Mouse (Mus musculus): ENCODE data around the gene Wfdc18. TPM values are rescaled to one million over a fixed set of nuclear protein-coding genes. Genes with fewer than 3 reads are reported as not detected.

Wfdc18 gene
- total and polyA plus RNA-seq, 3 experiments = not detected

GRCm38 (mm10) chr11:83740443-83740991 is 31.7 kb downstream of the Wfdc18 start:
- H3K27me3 ChIP-seq (replicated peaks) = peaks cover 19% of the 10 kb centered on the region

GRCm38 (mm10) chr11:83741841-83742240 is 33.0 kb downstream of the Wfdc18 start:
- TF ChIP-seq NRF1 (IDR thresholded peaks at IDR 0.05; ENCODE audit: low read depth, low read length) = no peak
- TF ChIP-seq ZMIZ1 (IDR thresholded peaks at IDR 0.05; ENCODE audit: low read depth, low read length) = no peak
- TF ChIP-seq IRF4 (IDR thresholded peaks at IDR 0.05; ENCODE audit: low read depth, low read length) = no peak
- TF ChIP-seq CHD2 (IDR thresholded peaks at IDR 0.05; ENCODE audit: low read length) = no peak
- TF ChIP-seq TBP (conservative IDR thresholded peaks at IDR 0.05; ENCODE audit: low read depth, low read length) = no peak
- no peak for TF ChIP-seq MAZ (IDR thresholded peaks at IDR 0.05; ENCODE audit: low read depth, low read length)
- TF ChIP-seq BHLHE40 (IDR thresholded peaks at IDR 0.05; ENCODE audit: low read depth, low read length) = no peak
- TF ChIP-seq MEF2A (IDR thresholded peaks at IDR 0.05; ENCODE audit: borderline replicate concordance, low read depth, low read length) = no peak
- TF ChIP-seq JUN (IDR thresholded peaks at IDR 0.05; ENCODE audit: insufficient read depth, low read depth, low read length) = no peak
- TF ChIP-seq CTCF (conservative IDR thresholded peaks at IDR 0.05 in 1 of 2, IDR thresholded peaks at IDR 0.05 in 1 of 2; ENCODE audit: low read depth in 2 of 2, low read length in 2 of 2) = no peak
- no peak for TF ChIP-seq GABPA (IDR thresholded peaks at IDR 0.05; ENCODE audit: insufficient replicate concordance, low read depth, low read length)
- TF ChIP-seq SIN3A (IDR thresholded peaks at IDR 0.05; ENCODE audit: low read length) = no peak
- no peak for TF ChIP-seq UBTF (IDR thresholded peaks at IDR 0.05; ENCODE audit: low read depth, low read length)
- TF ChIP-seq MXI1 (IDR thresholded peaks at IDR 0.05; ENCODE audit: low read depth, low read length) = no peak
- TF ChIP-seq ETS1 (conservative IDR thresholded peaks at IDR 0.05; ENCODE audit: low read depth, low read length) = no peak
- TF ChIP-seq JUND (conservative IDR thresholded peaks at IDR 0.05; ENCODE audit: low read depth, low read length) = no peak
- no peak for TF ChIP-seq E2F4 (IDR thresholded peaks at IDR 0.05; ENCODE audit: insufficient replicate concordance, low read depth, low read length)
- no peak for TF ChIP-seq EP300 (IDR thresholded peaks at IDR 0.05; ENCODE audit: low read length)
- TF ChIP-seq USF1 (IDR thresholded peaks at IDR 0.05; ENCODE audit: low read depth, low read length) = no peak
- TF ChIP-seq ZKSCAN1 (IDR thresholded peaks at IDR 0.05; ENCODE audit: borderline replicate concordance, low read depth, low read length) = no peak
- no peaks in the 10 kb centered on the region for H3K36me3 ChIP-seq (replicated peaks in 1 of 2; ENCODE audit: control insufficient read depth in 1 of 2, insufficient read depth in 1 of 2, low read length in 1 of 2)
- no peaks in the 10 kb centered on the region for H3K9me3 ChIP-seq (replicated peaks; ENCODE audit: low read length)
- H3K4me1 ChIP-seq (ENCODE audit: control insufficient read depth in 1 of 2, insufficient read depth in 2 of 2) = peaks cover 43 to 75% of the 10 kb centered on the region in 2 experiments
- no peaks in the 10 kb centered on the region for H3K79me2 ChIP-seq (replicated peaks; ENCODE audit: control insufficient read depth, extremely low read depth, insufficient read depth, poor library complexity, severe bottlenecking)
- no peak for DNase-seq (ENCODE audit: extremely low read depth)
- H3K4me3 ChIP-seq (replicated peaks in 1 of 3; ENCODE audit: low read depth in 2 of 3, low read length in 2 of 3, poor library complexity in 1 of 3) = no peak overlapping the region
- H3K27ac ChIP-seq (ENCODE audit: insufficient read depth, low read depth) = no peak overlapping the region
- H3K4me2 ChIP-seq (ENCODE audit: insufficient read depth, low read depth, poor library complexity, severe bottlenecking) = no peak overlapping the region
- H3K9ac ChIP-seq (ENCODE audit: insufficient read depth, low read depth) = no peak overlapping the region
- dilution Hi-C loops (cut with MboI; ENCODE audit: extremely low pct_ligation_motif_present, extremely low pct_unique_long_range_greater_than_20kb, low sequenced_read_pairs) (no loop called here), in situ Hi-C loops (cut with MboI; ENCODE audit: low pct_ligation_motif_present, low pct_unique_long_range_greater_than_20kb, low sequenced_read_pairs) (loop anchor here (10.0 kb wide), 1 partner anchor 177 kb away; no protein-coding TSS in a partner anchor)
- peaks cover 19% of the 10 kb centered on the region for H3K27me3 ChIP-seq (replicated peaks)

More at GRCm38 (mm10) chr11:83740443-83740991, 31.7 kb downstream of the Wfdc18 start:
- H3K9me3 ChIP-seq (replicated peaks; ENCODE audit: low read length) = no peaks in the 10 kb centered on the region
- H3K36me3 ChIP-seq (replicated peaks in 1 of 2; ENCODE audit: control insufficient read depth in 1 of 2, insufficient read depth in 1 of 2, low read length in 1 of 2) = no peaks in the 10 kb centered on the region
- DNase-seq (ENCODE audit: extremely low read depth) = no peak
- no peak overlapping the region for H3K27ac ChIP-seq (ENCODE audit: insufficient read depth, low read depth)
- H3K4me2 ChIP-seq (ENCODE audit: insufficient read depth, low read depth, poor library complexity, severe bottlenecking) = no peak overlapping the region
- no peak overlapping the region for H3K9ac ChIP-seq (ENCODE audit: insufficient read depth, low read depth)
- TF ChIP-seq PAX5 (IDR thresholded peaks at IDR 0.05; ENCODE audit: low read length) = no peak
- no peak for TF ChIP-seq GABPA (IDR thresholded peaks at IDR 0.05; ENCODE audit: insufficient replicate concordance, low read depth, low read length)
- no peak for TF ChIP-seq MAFK (IDR thresholded peaks at IDR 0.05; ENCODE audit: insufficient replicate concordance, low read length)
- no peak for TF ChIP-seq NELFE (IDR thresholded peaks at IDR 0.05; ENCODE audit: low read depth, low read length)
- TF ChIP-seq POLR2A (IDR thresholded peaks at IDR 0.05; ENCODE audit: low read depth, low read length) = no peak
- no peak for TF ChIP-seq NRF1 (IDR thresholded peaks at IDR 0.05; ENCODE audit: low read depth, low read length)
- TF ChIP-seq JUND (conservative IDR thresholded peaks at IDR 0.05; ENCODE audit: low read depth, low read length) = no peak
- no peaks in the 10 kb centered on the region for H3K79me2 ChIP-seq (replicated peaks; ENCODE audit: control insufficient read depth, extremely low read depth, insufficient read depth, poor library complexity, severe bottlenecking)
- in situ Hi-C loops (cut with MboI; ENCODE audit: low pct_ligation_motif_present, low pct_unique_long_range_greater_than_20kb, low sequenced_read_pairs) = loop anchor here (10.0 kb wide), 1 partner anchor 176 kb away; no protein-coding TSS in a partner anchor
- no peak overlapping the region for H3K4me3 ChIP-seq (replicated peaks in 1 of 3; ENCODE audit: low read depth in 2 of 3, low read length in 2 of 3, poor library complexity in 1 of 3)
- H3K4me1 ChIP-seq (ENCODE audit: control insufficient read depth in 1 of 2, insufficient read depth in 2 of 2) = peaks cover 42 to 75% of the 10 kb centered on the region in 2 experiments
- dilution Hi-C loops (cut with MboI; ENCODE audit: extremely low pct_ligation_motif_present, extremely low pct_unique_long_range_greater_than_20kb, low sequenced_read_pairs) = no loop called here

Data from CH12.LX (cell line).